Mouse (Mus musculus): ENCODE results near the gene Mcts2.

The Mcts2 gene

GRCm38 (mm10) chr2:152686399-152686798, 436 bp upstream of the Mcts2 start:
- DNase-seq (ENCODE audit: low spot score in 2 of 2), result no peak

- DNase-seq (ENCODE audit: low spot score in 2 of 2), result no peak
These were observed 4.9 kb downstream of the Mcts2 start for GRCm38 (mm10) chr2:152691564-152692217.

GRCm38 (mm10) chr2:152693233-152693632, 6.4 kb downstream of the Mcts2 start:
- DNase-seq (ENCODE audit: low spot score in 2 of 2), result peak in 1 of 2 experiments; percentile 57

GRCm38 (mm10) chr2:152693735-152694134, 6.9 kb downstream of the Mcts2 start:
- DNase-seq (ENCODE audit: low spot score in 2 of 2), result no peak

- no peak for DNase-seq (ENCODE audit: low spot score in 2 of 2)
These were observed 7.9 kb downstream of the Mcts2 start for GRCm38 (mm10) chr2:152694708-152695107.

GRCm38 (mm10) chr2:152696016-152696415, 9.2 kb downstream of the Mcts2 start:
- no peak for DNase-seq (ENCODE audit: low spot score in 2 of 2)

- peak; percentile 81 to 92 for DNase-seq (ENCODE audit: low spot score in 2 of 2)
These were observed 9.8 kb downstream of the Mcts2 start for GRCm38 (mm10) chr2:152696476-152697164.

GRCm38 (mm10) chr2:152700138-152700537, 13.3 kb downstream of the Mcts2 start:
- DNase-seq (ENCODE audit: low spot score in 2 of 2), result no peak

GRCm38 (mm10) chr2:152700725-152701124, 13.9 kb downstream of the Mcts2 start:
- no peak for DNase-seq (ENCODE audit: low spot score in 2 of 2)

GRCm38 (mm10) chr2:152703596-152704255, 16.9 kb downstream of the Mcts2 start:
- no peak for DNase-seq (ENCODE audit: low spot score in 2 of 2)

GRCm38 (mm10) chr2:152704256-152704605, 17.4 kb downstream of the Mcts2 start:
- DNase-seq (ENCODE audit: low spot score in 2 of 2), result no peak

GRCm38 (mm10) chr2:152704811-152705370, 18.1 kb downstream of the Mcts2 start:
- DNase-seq (ENCODE audit: low spot score in 2 of 2), result no peak

- DNase-seq (ENCODE audit: low spot score in 2 of 2), result no peak
These were observed 19.2 kb downstream of the Mcts2 start for GRCm38 (mm10) chr2:152705993-152706571.

- DNase-seq (ENCODE audit: low spot score in 2 of 2), result no peak
These were observed 20.4 kb downstream of the Mcts2 start for GRCm38 (mm10) chr2:152707186-152707585.

- DNase-seq (ENCODE audit: low spot score in 2 of 2), result no peak
These were observed 20.8 kb downstream of the Mcts2 start for GRCm38 (mm10) chr2:152707627-152708026.

GRCm38 (mm10) chr2:152709066-152709465, 22.2 kb downstream of the Mcts2 start:
- no peak for DNase-seq (ENCODE audit: low spot score in 2 of 2)

GRCm38 (mm10) chr2:152716241-152716772, 29.5 kb downstream of the Mcts2 start:
- DNase-seq (ENCODE audit: low spot score in 2 of 2), result no peak

- no peak for DNase-seq (ENCODE audit: low spot score in 2 of 2)
These were observed 30.8 kb downstream of the Mcts2 start for GRCm38 (mm10) chr2:152717652-152718051.

- no peak for DNase-seq (ENCODE audit: low spot score in 2 of 2)
These were observed 31.2 kb downstream of the Mcts2 start for GRCm38 (mm10) chr2:152718076-152718475.

- no peak for DNase-seq (ENCODE audit: low spot score in 2 of 2)
These were observed 37.0 kb downstream of the Mcts2 start for GRCm38 (mm10) chr2:152723651-152724331.

GRCm38 (mm10) chr2:152724332-152724723, 37.5 kb downstream of the Mcts2 start:
- DNase-seq (ENCODE audit: low spot score in 2 of 2), result no peak
